ENCODE assay signal across 17 mouse cellular contexts in the genomic region with DNA sequence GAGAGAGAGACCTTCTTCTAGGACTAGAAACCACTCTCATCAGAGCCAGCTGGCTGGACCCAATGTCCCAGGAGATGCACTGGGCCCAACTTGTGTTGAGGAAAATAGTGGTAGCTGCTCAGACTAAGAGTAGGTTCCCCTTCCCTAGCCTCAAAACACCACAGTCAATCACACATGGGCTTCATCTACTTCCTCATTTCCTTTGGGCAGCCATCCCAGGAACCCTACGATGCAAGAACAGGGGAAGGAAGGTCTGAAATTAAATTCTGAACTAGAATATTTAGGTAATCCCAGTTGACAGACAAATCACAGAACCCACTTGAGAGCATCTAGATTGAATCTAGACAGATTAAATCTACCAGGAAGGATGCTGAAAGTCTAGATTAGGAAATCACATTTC. TPM values are rescaled to one million over a fixed set of nuclear protein-coding genes. Genes with fewer than 3 reads are reported as not detected.
A peak's percentile ranks its signal among the peaks of the same experiment; 100 is the strongest.
DNase-seq lines count a peak whose midpoint lies in the region; ATAC-seq and TF ChIP-seq lines count a peak whose summit lies in the region.
"Had no signal": no experiment of that assay in that cellular context is flagged by ENCODE, and none has a peak within 500 bp of the region (broad histone marks: within the 10 kb centered on the region; RNA-seq: fewer than 3 reads in every experiment).

No protein-coding gene starts in this region.

- H3K9me3 ChIP-seq in MEL (replicated peaks; ENCODE audit: insufficient read depth, low read length) = no peaks in the 10 kb centered on the region
- H3K9me3 ChIP-seq in liver, postnatal 0 days (ENCODE audit: low read length) = no peaks in the 10 kb centered on the region
- no peaks in the 10 kb centered on the region for H3K9me3 ChIP-seq in hindbrain, embryonic 16.5 days (ENCODE audit: control insufficient read depth, low read length)
- H3K9me3 ChIP-seq: embryonic facial prominence, embryonic 13.5 days; forebrain, embryonic 12.5 days; limb, embryonic 12.5 days; midbrain, embryonic 15.5 days; neural tube, embryonic 12.5 days had no signal

- no peak for TF ChIP-seq POLR2A in MEL (IDR thresholded peaks at IDR 0.05; ENCODE audit: control insufficient read depth in 1 of 2, insufficient read depth in 1 of 2, low read depth in 1 of 2, low read length in 2 of 2, poor library complexity in 1 of 2)

- no peak overlapping the region for H3K9ac ChIP-seq in MEL (ENCODE audit: control insufficient read depth, low read depth, low read length, poor library complexity, severe bottlenecking)
- H3K9ac ChIP-seq in liver, postnatal 0 days (replicated peaks) = no peak overlapping the region
- no peak overlapping the region for H3K9ac ChIP-seq in hindbrain, embryonic 16.5 days (ENCODE audit: low read depth, low read length)
- H3K9ac ChIP-seq: embryonic facial prominence, embryonic 13.5 days; forebrain, embryonic 12.5 days; limb, embryonic 12.5 days; lung, embryonic 14.5 days; midbrain, embryonic 15.5 days; neural tube, embryonic 12.5 days had no signal

- WGBS in liver, postnatal 0 days (ENCODE audit: insufficient replicate concordance) = 27% methylated on average over 1 of the region's 1 CpGs
- 88% methylated on average over 1 of the region's 1 CpGs for WGBS in hindbrain, embryonic 16.5 days

- TF ChIP-seq CTCF in MEL (IDR thresholded peaks at IDR 0.05 in 2 of 3, conservative IDR thresholded peaks at IDR 0.05 in 1 of 3; ENCODE audit: control insufficient read depth in 1 of 3, insufficient read depth in 1 of 3, low read depth in 2 of 3, low read length in 3 of 3, poor library complexity in 1 of 3, severe bottlenecking in 1 of 3) = no peak
- TF ChIP-seq CTCF in liver, postnatal 0 days (IDR thresholded peaks at IDR 0.05; ENCODE audit: low read depth) = no peak

- H3K4me2 ChIP-seq in liver, postnatal 0 days (ENCODE audit: low read depth, low read length) = no peak overlapping the region
- no peak overlapping the region for H3K4me2 ChIP-seq in hindbrain, embryonic 16.5 days (ENCODE audit: low read length)
- H3K4me2 ChIP-seq: embryonic facial prominence, embryonic 13.5 days; forebrain, embryonic 12.5 days; limb, embryonic 12.5 days; lung, embryonic 14.5 days; midbrain, embryonic 15.5 days; neural tube, embryonic 12.5 days had no signal

- H3K36me3 ChIP-seq in MEL (ENCODE audit: control insufficient read depth in 1 of 2, insufficient read depth in 2 of 2, low read length in 2 of 2) = peaks cover 0 to 25% of the 10 kb centered on the region in 2 experiments; a peak in 2 of 4 replicates
- no peaks in the 10 kb centered on the region for H3K36me3 ChIP-seq in liver, postnatal 0 days (replicated peaks; ENCODE audit: insufficient read depth, low read length)
- no peaks in the 10 kb centered on the region for H3K36me3 ChIP-seq in hindbrain, embryonic 16.5 days (ENCODE audit: control insufficient read depth, insufficient read depth, low read length)
- H3K36me3 ChIP-seq: embryonic facial prominence, embryonic 13.5 days; forebrain, embryonic 12.5 days; limb, embryonic 12.5 days; midbrain, embryonic 15.5 days; neural tube, embryonic 12.5 days had no signal

- H3K79me2 ChIP-seq in MEL (ENCODE audit: control insufficient read depth, insufficient read depth, low read length, poor library complexity) = no peaks in the 10 kb centered on the region

- H3K4me1 ChIP-seq in MEL (ENCODE audit: control insufficient read depth in 1 of 2, insufficient read depth in 2 of 2, low read length in 2 of 2) = peaks cover 5 to 30% of the 10 kb centered on the region in 2 experiments; a peak in 3 of 4 replicates
- peaks cover 35% of the 10 kb centered on the region for H3K4me1 ChIP-seq in liver, postnatal 0 days (ENCODE audit: insufficient read depth)
- no peaks in the 10 kb centered on the region for H3K4me1 ChIP-seq in hindbrain, embryonic 16.5 days (ENCODE audit: control insufficient read depth, insufficient read depth, low read depth, low read length)
- H3K4me1 ChIP-seq: midbrain, embryonic 15.5 days had no signal

- H3K4me3 ChIP-seq in MEL (ENCODE audit: control insufficient read depth in 1 of 2, insufficient read depth in 1 of 2, low read depth in 2 of 2, low read length in 2 of 2) = no peak overlapping the region
- H3K4me3 ChIP-seq in liver, postnatal 0 days (ENCODE audit: low read depth, low read length) = no peak overlapping the region
- H3K4me3 ChIP-seq in hindbrain, embryonic 16.5 days (ENCODE audit: low read length) = no peak overlapping the region
- H3K4me3 ChIP-seq: embryonic facial prominence, embryonic 13.5 days; forebrain, embryonic 12.5 days; limb, embryonic 12.5 days; midbrain, embryonic 15.5 days; neural tube, embryonic 12.5 days had no signal

- DNase-seq in heart, adult 8-10 months (ENCODE audit: low spot score) = peak; percentile 51
- no peak for DNase-seq in heart, postnatal 4 days
- peak; percentile 65 for DNase-seq in 416B (ENCODE audit: low read depth)
- peak; percentile 85 for DNase-seq in MEL (ENCODE audit: low read depth, low spot score)
- DNase-seq in liver, postnatal 0 days = no peak
- DNase-seq: cerebellum, postnatal 10 days; gastrocnemius, postnatal 36 days; heart, postnatal 10 days; kidney, postnatal 4 days; lung, embryonic 14.5 days had no signal

- no peaks in the 10 kb centered on the region for H3K27me3 ChIP-seq in MEL (ENCODE audit: control insufficient read depth in 1 of 2, insufficient read depth in 2 of 2, low read length in 2 of 2)
- no peaks in the 10 kb centered on the region for H3K27me3 ChIP-seq in liver, postnatal 0 days (ENCODE audit: insufficient read depth, low read length)
- H3K27me3 ChIP-seq in hindbrain, embryonic 16.5 days (replicated peaks; ENCODE audit: control insufficient read depth, insufficient read depth, low read length) = no peaks in the 10 kb centered on the region; the same call in 1 of the 2 replicates
- H3K27me3 ChIP-seq: embryonic facial prominence, embryonic 13.5 days; forebrain, embryonic 12.5 days; limb, embryonic 12.5 days; midbrain, embryonic 15.5 days; neural tube, embryonic 12.5 days had no signal

- TF ChIP-seq EP300 in MEL (IDR thresholded peaks at IDR 0.05; ENCODE audit: low read depth in 1 of 2, low read length in 2 of 2) = peak; percentile 7 to 65; a peak in 2 of 4 replicates
- no peak for TF ChIP-seq EP300 in liver, postnatal 0 days (IDR thresholded peaks at IDR 0.05; ENCODE audit: low read depth)

- TF ChIP-seq RAD21 in MEL (IDR thresholded peaks at IDR 0.05; ENCODE audit: low read depth, low read length) = no peak

- peak; percentile 63 for ATAC-seq in megakaryocyte progenitor cell, adult 5-6 weeks (replicated peaks; ENCODE audit: poor library complexity)
- no peak for ATAC-seq in liver, postnatal 0 days
- no peak for ATAC-seq in hindbrain, embryonic 16.5 days
- ATAC-seq: midbrain, embryonic 15.5 days had no signal

- no peak overlapping the region for H3K27ac ChIP-seq in MEL (ENCODE audit: control insufficient read depth, low read depth, low read length)
- no peak overlapping the region for H3K27ac ChIP-seq in liver, postnatal 0 days (ENCODE audit: low read depth)
- no peak overlapping the region for H3K27ac ChIP-seq in hindbrain, embryonic 16.5 days (ENCODE audit: low read depth, low read length)
- H3K27ac ChIP-seq: embryonic facial prominence, embryonic 13.5 days; forebrain, embryonic 12.5 days; limb, embryonic 12.5 days; midbrain, embryonic 15.5 days; neural tube, embryonic 12.5 days had no signal

TF ChIP-seq in MEL, 35 proteins besides CTCF, POLR2A, EP300 and RAD21 (continues in another document):
- TF ChIP-seq USF2 (IDR thresholded peaks at IDR 0.05; ENCODE audit: borderline replicate concordance in 1 of 2, insufficient read depth in 1 of 2, low read depth in 1 of 2, low read length in 2 of 2) (no peak), MAZ (IDR thresholded peaks at IDR 0.05; ENCODE audit: low read depth, low read length) (no peak), TBP (IDR thresholded peaks at IDR 0.05; ENCODE audit: low read depth, low read length) (no peak), MAFK (IDR thresholded peaks at IDR 0.05; ENCODE audit: borderline replicate concordance, low read depth, low read length) (no peak), E2F4 (IDR thresholded peaks at IDR 0.05; ENCODE audit: borderline replicate concordance, low read depth, low read length) (no peak), CHD1 (IDR thresholded peaks at IDR 0.05; ENCODE audit: low read depth, low read length) (no peak), UBTF (IDR thresholded peaks at IDR 0.05; ENCODE audit: borderline replicate concordance, insufficient read depth, low read depth, low read length) (no peak), TAL1 (IDR thresholded peaks at IDR 0.05; ENCODE audit: low read length) (no peak), NRF1 (IDR thresholded peaks at IDR 0.05; ENCODE audit: insufficient read depth, low read depth, low read length, poor library complexity, severe bottlenecking) (no peak), ZC3H11A (IDR thresholded peaks at IDR 0.05; ENCODE audit: low read depth, low read length) (no peak), MYB (IDR thresholded peaks at IDR 0.05; ENCODE audit: low read depth, low read length) (no peak), BHLHE40 (IDR thresholded peaks at IDR 0.05; ENCODE audit: borderline replicate concordance, low read depth, low read length) (no peak), ZNF384 (IDR thresholded peaks at IDR 0.05; ENCODE audit: low read depth, low read length) (no peak), SIN3A (IDR thresholded peaks at IDR 0.05; ENCODE audit: low read length) (peak; percentile 45; the same call in 1 of the 2 replicates), CHD2 (IDR thresholded peaks at IDR 0.05; ENCODE audit: low read length) (no peak), RCOR1 (IDR thresholded peaks at IDR 0.05; ENCODE audit: low read depth, low read length) (peak; percentile 76), ETS1 (IDR thresholded peaks at IDR 0.05; ENCODE audit: low read depth, low read length) (peak; percentile 38; the same call in 1 of the 2 replicates), GABPA (IDR thresholded peaks at IDR 0.05; ENCODE audit: low read depth, low read length) (no peak), ZMIZ1 (IDR thresholded peaks at IDR 0.05; ENCODE audit: low read depth, low read length) (no peak), POLR2AphosphoS5 (IDR thresholded peaks at IDR 0.05; ENCODE audit: borderline replicate concordance, low read depth, low read length) (no peak), MYC (IDR thresholded peaks at IDR 0.05; ENCODE audit: low read depth, low read length) (peak; percentile 66; the same call in 1 of the 2 replicates)

RNA-seq across cellular contexts. Expression of a gene that starts 56.8 kb away (rescaled TPM):
- total RNA-seq in heart, adult 8-10 months (2022) = 10 to 100 TPM; 26.4 to 32.0 (median 27.2) TPM
- 10 to 100 TPM; 49.4 to 57.1 TPM for total RNA-seq in heart, postnatal 4 days (2021)
- 47.8 and 49.0 TPM in 2 replicates for total RNA-seq in MEL (2012; rRNA removed)
- polyA plus RNA-seq in MEL (2012; ENCODE audit: insufficient read depth in 1 of 2, insufficient read length in 2 of 2, low read depth in 1 of 2, low replicate concordance in 2 of 2, missing spikeins in 1 of 2) = 10 to 100 TPM in 1 of 2 experiments, not detected in 1; 32.3 TPM
- total RNA-seq in megakaryocyte progenitor cell, adult 5-6 weeks (2015) = 218 and 225 TPM in 2 replicates
- total RNA-seq in megakaryocyte progenitor cell, adult 5-6 weeks (2017) = 188 and 201 TPM in 2 replicates
- polyA plus RNA-seq in liver, postnatal 0 days (2015; fragmentation: Nextera tagmentation; extraction: Ambion mirVana) = 5.1 and 5.7 TPM in 2 replicates
- 21.6 and 27.6 TPM in 2 replicates for polyA plus RNA-seq in hindbrain, embryonic 16.5 days (2015; fragmentation: Nextera tagmentation; extraction: Ambion mirVana)

Comparison
In these comparisons a context has a peak if more than half of its experiments do, and no peak if none do; other contexts are left out.
1. DNase-seq: peak in heart, adult 8-10 months (single experiment), 416B (single experiment) and MEL (single experiment); none in heart, postnatal 4 days (single experiment) and liver, postnatal 0 days (single experiment).